Mouse (Mus musculus): ENCODE measurements around the gene Lgr6.

Gene Lgr6

GRCm38 (mm10) chr1:135079021-135079420, 26.1 kb downstream of the Lgr6 start:
- no peak for DNase-seq (ENCODE audit: low spot score in 2 of 2)

GRCm38 (mm10) chr1:135076470-135076869, 28.6 kb downstream of the Lgr6 start:
- no peak for DNase-seq (ENCODE audit: low spot score in 2 of 2)

GRCm38 (mm10) chr1:135075270-135075669, 29.8 kb downstream of the Lgr6 start:
- no peak for DNase-seq (ENCODE audit: low spot score in 2 of 2)

- DNase-seq (ENCODE audit: low spot score in 2 of 2), result no peak
Observed at GRCm38 (mm10) chr1:135072643-135073042, 32.4 kb downstream of the Lgr6 start.

- DNase-seq (ENCODE audit: low spot score in 2 of 2), result no peak
Observed at GRCm38 (mm10) chr1:135069841-135070240, 35.2 kb downstream of the Lgr6 start.

- no peak for DNase-seq (ENCODE audit: low spot score in 2 of 2)
Observed at GRCm38 (mm10) chr1:135064525-135064924, 40.6 kb downstream of the Lgr6 start.

GRCm38 (mm10) chr1:135062936-135063335, 42.1 kb downstream of the Lgr6 start:
- no peak for DNase-seq (ENCODE audit: low spot score in 2 of 2)

GRCm38 (mm10) chr1:135061300-135061699, 43.8 kb downstream of the Lgr6 start:
- no peak for DNase-seq (ENCODE audit: low spot score in 2 of 2)

GRCm38 (mm10) chr1:135060174-135060573, 44.9 kb downstream of the Lgr6 start:
- DNase-seq (ENCODE audit: low spot score in 2 of 2), result no peak

- no peak for DNase-seq (ENCODE audit: low spot score in 2 of 2)
Observed at GRCm38 (mm10) chr1:135056901-135057300, 48.2 kb downstream of the Lgr6 start.

GRCm38 (mm10) chr1:135054121-135054520, 51.0 kb downstream of the Lgr6 start:
- DNase-seq (ENCODE audit: low spot score in 2 of 2), result no peak

- no peak for DNase-seq (ENCODE audit: low spot score in 2 of 2)
Observed at GRCm38 (mm10) chr1:135044439-135044838, 60.6 kb downstream of the Lgr6 start.

GRCm38 (mm10) chr1:135036297-135036696, 68.8 kb downstream of the Lgr6 start:
- no peak for DNase-seq (ENCODE audit: low spot score in 2 of 2)

- DNase-seq (ENCODE audit: low spot score in 2 of 2), result no peak
Observed at GRCm38 (mm10) chr1:135032658-135033057, 72.4 kb downstream of the Lgr6 start.

GRCm38 (mm10) chr1:135030121-135030520, 75.0 kb downstream of the Lgr6 start:
- DNase-seq (ENCODE audit: low spot score in 2 of 2), result no peak

- DNase-seq (ENCODE audit: low spot score in 2 of 2), result no peak
Observed at GRCm38 (mm10) chr1:135026275-135026674, 78.8 kb downstream of the Lgr6 start.

- DNase-seq (ENCODE audit: low spot score in 2 of 2), result no peak
Observed at GRCm38 (mm10) chr1:135023583-135023982, 81.5 kb downstream of the Lgr6 start.

GRCm38 (mm10) chr1:135021936-135022335, 83.1 kb downstream of the Lgr6 start:
- no peak for DNase-seq (ENCODE audit: low spot score in 2 of 2)

GRCm38 (mm10) chr1:135020970-135021369, 84.1 kb downstream of the Lgr6 start:
- no peak for DNase-seq (ENCODE audit: low spot score in 2 of 2)

GRCm38 (mm10) chr1:135020281-135020940, 84.7 kb downstream of the Lgr6 start:
- DNase-seq (ENCODE audit: low spot score in 2 of 2), result no peak

GRCm38 (mm10) chr1:135019775-135020167, 85.3 kb downstream of the Lgr6 start:
- no peak for DNase-seq (ENCODE audit: low spot score in 2 of 2)

GRCm38 (mm10) chr1:135019087-135019774, 85.8 kb downstream of the Lgr6 start:
- no peak for DNase-seq (ENCODE audit: low spot score in 2 of 2)

GRCm38 (mm10) chr1:135017656-135018015, 87.4 kb downstream of the Lgr6 start:
- DNase-seq (ENCODE audit: low spot score in 2 of 2), result peak; percentile 57 to 68

All from heart, adult 9 months (tissue).